Mouse (Mus musculus): ENCODE data around the gene P4hb.
"Not testable (repeated sequence)": the region's sequence is repeated elsewhere in the genome, so short reads cannot be mapped to it uniquely, and the experiment has no call there.

Gene P4hb

GRCm38 (mm10) chr11:120574278-120574600 is 1.2 kb upstream of the P4hb start:
- peak in 1 of 2 experiments; percentile 30 for DNase-seq (ENCODE audit: inconsistent age in 2 of 2, low spot score in 1 of 2)

DNA sequence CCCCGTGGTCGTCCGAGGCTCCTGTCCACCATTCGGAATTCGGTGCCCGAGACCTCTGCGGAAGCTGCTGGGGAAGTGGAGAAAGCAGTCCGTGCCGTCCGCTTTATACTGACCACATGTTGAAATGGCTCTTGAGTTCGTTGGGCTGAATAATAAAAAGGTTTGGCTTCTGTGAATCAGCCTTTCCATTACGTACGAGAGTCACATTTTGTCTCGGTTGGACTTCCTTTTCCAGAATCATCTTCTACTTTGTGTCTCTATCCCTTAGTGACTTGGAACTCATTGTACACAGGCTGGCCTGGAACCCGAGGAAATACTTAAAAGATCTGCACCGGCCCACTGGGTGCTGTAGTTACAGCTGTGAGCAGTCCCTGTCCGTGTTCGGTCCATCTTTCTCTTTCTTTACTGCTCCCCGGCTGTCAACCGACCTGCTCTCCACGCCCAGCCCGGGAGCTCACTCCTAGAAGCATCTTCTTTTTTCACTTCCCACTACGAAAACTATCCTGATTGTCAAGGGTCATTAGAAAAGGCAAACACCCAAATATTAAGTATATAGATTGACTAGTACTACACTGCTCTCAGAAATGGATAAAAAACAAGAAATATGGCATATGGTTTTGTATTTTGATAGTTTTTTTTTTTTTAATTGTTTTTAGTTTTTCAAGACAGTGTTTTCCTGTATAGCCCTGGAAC is 678 bp upstream of the P4hb start:
- no peak for DNase-seq (ENCODE audit: inconsistent age in 2 of 2, low spot score in 1 of 2)

DNA sequence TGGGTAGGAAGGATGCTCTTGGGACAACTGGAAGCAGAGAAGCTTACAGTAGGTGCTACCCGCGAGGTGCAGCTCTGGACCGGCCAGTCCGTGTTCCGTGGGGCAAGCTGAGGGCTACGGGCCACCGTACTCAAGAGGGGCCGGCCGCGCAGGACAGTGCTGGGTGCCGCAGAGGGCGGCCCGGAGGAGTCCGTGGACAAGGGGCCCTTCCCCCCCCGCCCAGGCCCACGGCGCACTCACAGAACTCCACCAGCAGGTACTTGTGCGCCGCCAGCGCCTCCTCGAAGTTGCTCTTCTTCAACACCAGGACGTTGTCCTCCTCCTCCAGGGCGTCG is 669 bp downstream of the P4hb start:
- no peak for DNase-seq (ENCODE audit: inconsistent age in 2 of 2, low spot score in 1 of 2)

- peak in 1 of 2 experiments; percentile 60 for DNase-seq (ENCODE audit: inconsistent age in 2 of 2, low spot score in 1 of 2)
These were observed 1.2 kb downstream of the P4hb start for GRCm38 (mm10) chr11:120571754-120572416.

DNA sequence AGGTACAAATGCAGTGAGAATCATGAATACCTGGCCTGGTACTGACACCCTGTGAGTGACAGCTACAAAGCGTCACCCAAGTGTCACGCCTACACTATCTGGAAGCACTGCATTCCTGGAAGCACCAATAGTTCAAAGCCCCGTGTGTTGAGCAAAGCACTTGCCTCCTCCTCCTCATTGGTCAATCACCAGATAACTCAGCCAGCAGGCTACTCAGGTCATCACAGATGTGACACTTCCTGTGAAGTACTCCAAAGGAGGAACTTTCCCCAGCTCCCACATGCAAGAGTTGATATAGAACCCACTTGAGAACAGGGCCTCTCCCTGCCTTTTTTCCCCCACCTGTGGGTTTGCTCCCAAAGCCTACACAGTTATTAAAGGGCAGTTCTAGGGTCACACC is 1.9 kb downstream of the P4hb start:
- DNase-seq (ENCODE audit: inconsistent age in 2 of 2, low spot score in 1 of 2) = no peak

GRCm38 (mm10) chr11:120568324-120568723 is 4.7 kb downstream of the P4hb start:
- no peak for DNase-seq (ENCODE audit: inconsistent age in 2 of 2, low spot score in 1 of 2)

- no peak for DNase-seq (ENCODE audit: inconsistent age in 2 of 2, low spot score in 1 of 2)
These were observed 7.9 kb downstream of the P4hb start for GRCm38 (mm10) chr11:120565114-120565513.

- DNase-seq (ENCODE audit: inconsistent age in 2 of 2, low spot score in 1 of 2) = no peak
These were observed 10.1 kb downstream of the P4hb start for GRCm38 (mm10) chr11:120562949-120563348.

GRCm38 (mm10) chr11:120560952-120561728 is 11.9 kb downstream of the P4hb start:
- DNase-seq (ENCODE audit: inconsistent age in 2 of 2, low spot score in 1 of 2) = no peak

- DNase-seq (ENCODE audit: inconsistent age in 2 of 2, low spot score in 1 of 2) = not testable (repeated sequence)
These were observed 14.2 kb downstream of the P4hb start for GRCm38 (mm10) chr11:120558843-120559242.

GRCm38 (mm10) chr11:120555260-120555659 is 17.8 kb downstream of the P4hb start:
- DNase-seq (ENCODE audit: inconsistent age in 2 of 2, low spot score in 1 of 2) = peak; percentile 74 to 86

DNA sequence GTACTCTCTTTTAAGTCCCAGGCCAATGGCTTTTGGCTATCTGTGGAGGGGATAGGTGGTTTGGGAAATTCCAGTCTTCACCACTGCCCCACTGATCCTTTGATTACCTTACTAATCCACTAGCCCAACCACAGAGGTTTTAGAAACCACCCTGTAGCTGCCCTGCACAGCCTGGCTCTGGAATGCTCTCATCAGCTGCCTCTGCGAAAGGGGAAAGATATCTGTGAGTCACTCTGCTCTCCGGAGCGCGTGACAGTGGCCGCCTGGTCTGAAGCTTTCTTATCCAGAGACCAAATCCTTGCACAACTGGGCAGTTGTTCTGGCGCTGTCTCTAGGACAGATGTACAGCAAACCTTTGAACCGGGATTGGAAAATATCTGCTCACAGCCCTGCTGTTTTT is 18.2 kb downstream of the P4hb start:
- DNase-seq (ENCODE audit: inconsistent age in 2 of 2, low spot score in 1 of 2) = peak; percentile 84 to 89

GRCm38 (mm10) chr11:120552736-120553135 is 20.3 kb downstream of the P4hb start:
- no peak for DNase-seq (ENCODE audit: inconsistent age in 2 of 2, low spot score in 1 of 2)

- peak in 1 of 2 experiments; percentile 23 for DNase-seq (ENCODE audit: inconsistent age in 2 of 2, low spot score in 1 of 2)
These were observed 22.1 kb downstream of the P4hb start, which contains the start of gene Ppp1r27 for GRCm38 (mm10) chr11:120550810-120551440. Ppp1r27 (minus strand) TSS chr11:120551132.

- DNase-seq (ENCODE audit: inconsistent age in 2 of 2, low spot score in 1 of 2) = peak in 1 of 2 experiments; percentile 38
These were observed 22.9 kb downstream of the P4hb start for GRCm38 (mm10) chr11:120549986-120550809.

DNA sequence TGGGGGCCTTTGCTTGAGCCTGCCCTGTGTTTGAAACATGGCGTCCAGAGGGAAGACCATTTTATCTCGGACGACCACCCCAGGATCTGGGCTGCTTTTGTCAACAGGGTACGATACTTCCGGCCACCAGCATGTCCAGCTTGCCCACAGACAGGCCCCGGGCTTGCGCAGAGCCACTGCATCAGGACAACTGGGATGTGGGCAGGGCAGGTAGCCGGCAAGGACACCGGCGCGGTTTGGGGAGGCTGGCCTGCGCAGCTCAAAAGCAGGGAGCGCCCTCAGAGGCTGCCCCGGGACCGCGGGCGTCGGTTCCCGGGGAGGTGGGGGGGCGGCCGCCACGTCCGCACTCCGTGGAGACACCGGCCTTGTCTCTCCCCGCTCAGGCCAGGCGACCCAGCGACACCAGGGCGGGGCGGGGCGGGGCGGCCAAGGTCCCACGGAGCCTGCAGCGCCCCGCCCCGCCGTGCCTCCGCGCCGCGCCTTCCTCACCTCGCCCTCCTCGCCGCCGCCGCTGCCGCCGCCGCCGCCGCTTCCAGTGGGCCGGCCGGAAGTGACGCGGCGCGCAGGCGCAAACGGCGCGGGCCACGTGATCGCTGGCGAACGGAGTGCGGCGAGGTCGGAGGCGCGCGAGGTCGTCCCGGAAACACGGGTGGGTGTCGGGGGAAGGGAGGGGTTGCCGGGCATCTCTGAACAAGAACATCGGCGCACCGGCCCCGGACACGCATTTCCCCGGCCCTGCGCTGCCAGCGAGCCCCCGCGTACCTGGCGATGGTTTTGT is 23.7 kb downstream of the P4hb start, which contains the start of gene Mcrip1:
TSS of gene Mcrip1 (minus strand) at position 560 of the 778 bp plus-strand sequence.
- DNase-seq (ENCODE audit: inconsistent age in 2 of 2, low spot score in 1 of 2) = peak; percentile 96 to 97

DNA sequence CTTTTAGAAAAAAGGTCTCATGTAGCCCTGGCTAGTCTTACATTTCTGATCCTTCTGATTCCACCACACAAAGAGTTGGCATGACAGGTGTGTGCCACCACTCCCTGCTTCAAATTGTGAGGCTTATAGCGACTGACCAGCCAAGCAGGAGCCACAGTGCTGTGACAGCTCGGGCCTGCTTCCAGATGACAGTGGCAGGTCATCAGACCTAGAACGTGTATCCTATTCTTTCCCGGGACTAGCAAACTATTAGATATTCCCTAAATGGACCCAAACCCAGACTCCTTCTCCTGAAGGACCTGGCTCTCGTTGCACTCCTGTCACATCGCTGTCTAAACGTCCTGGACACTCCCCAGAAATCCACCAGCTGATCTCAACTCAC is 24.3 kb downstream of the P4hb start:
- no peak for DNase-seq (ENCODE audit: inconsistent age in 2 of 2, low spot score in 1 of 2)

DNA sequence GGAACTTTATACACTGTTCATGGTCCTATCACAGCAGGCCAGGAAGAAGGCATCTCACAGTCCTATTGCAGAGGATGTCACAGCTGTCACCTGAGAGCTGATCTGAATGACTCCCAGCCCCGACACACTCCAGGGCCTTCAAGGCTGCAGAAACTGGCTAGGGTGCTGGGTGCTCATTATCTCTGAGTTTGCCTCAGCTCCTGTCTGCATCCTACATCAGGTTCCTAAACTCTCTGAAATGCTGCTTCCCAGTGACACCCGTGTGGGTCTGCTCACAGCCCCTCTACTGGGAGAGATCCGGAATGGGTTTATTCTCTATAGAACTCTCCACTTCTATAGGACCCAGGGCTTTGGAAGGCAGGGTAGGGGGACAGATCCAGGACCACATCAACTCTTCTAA is 24.8 kb downstream of the P4hb start:
- DNase-seq (ENCODE audit: inconsistent age in 2 of 2, low spot score in 1 of 2) = no peak

DNA sequence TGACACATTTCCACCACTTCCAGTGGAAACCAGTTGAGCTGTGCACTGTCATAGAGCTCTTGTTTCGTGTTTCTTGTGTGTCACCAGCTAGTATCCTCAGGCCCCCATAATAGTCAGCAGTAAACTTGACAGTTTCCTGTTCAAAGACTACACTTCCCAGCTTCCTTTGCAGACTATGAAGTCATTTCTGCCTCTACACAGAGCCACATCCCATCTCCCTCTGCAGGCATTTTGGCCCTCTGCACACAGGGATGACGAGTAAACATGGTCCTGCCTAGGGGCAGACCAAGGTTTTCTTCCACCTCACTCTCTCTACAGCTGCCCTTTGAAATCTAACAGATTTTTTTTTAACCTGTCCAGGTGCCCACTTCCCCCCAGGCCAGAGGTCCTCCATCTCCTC is 25.6 kb downstream of the P4hb start:
- DNase-seq (ENCODE audit: inconsistent age in 2 of 2, low spot score in 1 of 2) = peak in 1 of 2 experiments; percentile 54

- no peak for DNase-seq (ENCODE audit: inconsistent age in 2 of 2, low spot score in 1 of 2)
These were observed 27.1 kb downstream of the P4hb start for GRCm38 (mm10) chr11:120545964-120546363.
